Mouse (Mus musculus): ENCODE data around the gene Astn1.

The Astn1 gene

GRCm38 (mm10) chr1:158536867-158537266, 174.8 kb downstream of the Astn1 start:
- DNase-seq = no peak

GRCm38 (mm10) chr1:158545095-158545494, 183.0 kb downstream of the Astn1 start:
- DNase-seq = no peak

- DNase-seq = no peak
These were observed 184.4 kb downstream of the Astn1 start for GRCm38 (mm10) chr1:158546513-158546912.

GRCm38 (mm10) chr1:158547592-158548211, 185.6 kb downstream of the Astn1 start:
- DNase-seq = peak in 1 of 2 experiments; percentile 5

GRCm38 (mm10) chr1:158548319-158548718, 186.2 kb downstream of the Astn1 start:
- no peak for DNase-seq

- DNase-seq = no peak
These were observed 187.5 kb downstream of the Astn1 start for GRCm38 (mm10) chr1:158549616-158550015.

- no peak for DNase-seq
These were observed 189.9 kb downstream of the Astn1 start for GRCm38 (mm10) chr1:158551951-158552350.

GRCm38 (mm10) chr1:158553341-158553740, 191.3 kb downstream of the Astn1 start:
- DNase-seq = no peak

GRCm38 (mm10) chr1:158554020-158554505, 192.0 kb downstream of the Astn1 start:
- no peak for DNase-seq

GRCm38 (mm10) chr1:158573168-158573567, 211.1 kb downstream of the Astn1 start:
- no peak for DNase-seq

- no peak for DNase-seq
These were observed 211.5 kb downstream of the Astn1 start for GRCm38 (mm10) chr1:158573597-158573996.

- no peak for DNase-seq
These were observed 213.9 kb downstream of the Astn1 start for GRCm38 (mm10) chr1:158575997-158576396.

GRCm38 (mm10) chr1:158581806-158582205, 219.7 kb downstream of the Astn1 start:
- DNase-seq = no peak

GRCm38 (mm10) chr1:158588903-158589302, 226.8 kb downstream of the Astn1 start:
- no peak for DNase-seq

- peak; percentile 13 to 25 for DNase-seq
These were observed 234.8 kb downstream of the Astn1 start for GRCm38 (mm10) chr1:158596726-158597448.

GRCm38 (mm10) chr1:158597996-158598395, 235.9 kb downstream of the Astn1 start:
- DNase-seq = no peak

- no peak for DNase-seq
These were observed 237.4 kb downstream of the Astn1 start for GRCm38 (mm10) chr1:158599435-158599834.

- DNase-seq = no peak
These were observed 241.0 kb downstream of the Astn1 start for GRCm38 (mm10) chr1:158603056-158603455.

GRCm38 (mm10) chr1:158604149-158604548, 242.1 kb downstream of the Astn1 start:
- DNase-seq = no peak

- DNase-seq = no peak
These were observed 243.5 kb downstream of the Astn1 start for GRCm38 (mm10) chr1:158605597-158605996.

- no peak for DNase-seq
These were observed 244.3 kb downstream of the Astn1 start for GRCm38 (mm10) chr1:158606324-158606723.

GRCm38 (mm10) chr1:158607201-158607600, 245.1 kb downstream of the Astn1 start:
- no peak for DNase-seq

- DNase-seq = no peak
These were observed 253.1 kb downstream of the Astn1 start for GRCm38 (mm10) chr1:158615202-158615601.

GRCm38 (mm10) chr1:158617943-158618342, 255.9 kb downstream of the Astn1 start:
- no peak for DNase-seq

Data from cerebellum, adult 18-20 months (tissue).